Mouse (Mus musculus) bone marrow, adult 2 months (tissue): ENCODE data around the gene Cfap43.

Experiments used
- CTCF ChIP-seq: fragments of 200-500 bp; IDR thresholded peaks from 2 replicates; pipeline ENCODE4 v1.5.1; 2011; ENCODE audit warnings: low read length, control low read depth; ENCODE audit not compliant: control insufficient read depth, insufficient read depth
- POLR2A ChIP-seq: fragments of 200-500 bp; IDR thresholded peaks from 2 replicates; pipeline ENCODE4 v1.6.1; 2011; ENCODE audit warnings: low read depth, mild to moderate bottlenecking, control low read depth, low read length, borderline replicate concordance; ENCODE audit not compliant: control insufficient read depth

GRCm38 (mm10) chr19:47689592-47689991 is 229.5 kb downstream of the Cfap43 start:
- TF ChIP-seq POLR2A (no peak), CTCF (no peak)
